Mouse (Mus musculus) limb, embryonic 15.5 days (tissue): ENCODE results near the gene Acap2. TPM values are rescaled to one million over a fixed set of nuclear protein-coding genes. Genes with fewer than 3 reads are reported as not detected.

Source experiments
- ATAC-seq: fragments of 200-750 bp; cut with Nextera tagmentation; 2 replicates; pipeline ENCODE4 v1.8.0; 2017; ENCODE audit warnings: low read depth, moderate TSS enrichment; ENCODE audit not compliant: insufficient number of reproducible peaks, low FRiP score, low TSS enrichment
- H3K27ac ChIP-seq: fragments of 300-500 bp; sonication (generic); 2 replicates; pipeline ENCODE4 v1.5.1; 2015; ENCODE audit warnings: moderate library complexity, mild to moderate bottlenecking, inconsistent platforms
- H3K27me3 ChIP-seq: fragments of 300-500 bp; sonication (generic); 2 replicates; pipeline ENCODE4 v1.6.1; 2015; ENCODE audit warnings: inconsistent platforms
- H3K36me3 ChIP-seq: fragments of 300-500 bp; sonication (generic); 2 replicates; pipeline ENCODE4 v1.6.1; 2015; ENCODE audit warnings: inconsistent platforms
- H3K4me1 ChIP-seq: fragments of 300-500 bp; sonication (generic); 2 replicates; pipeline ENCODE4 v1.6.1; 2015; ENCODE audit warnings: inconsistent platforms
- H3K4me2 ChIP-seq: fragments of 300-500 bp; sonication (generic); 2 replicates; pipeline ENCODE4 v1.6.1; 2015; ENCODE audit warnings: mild to moderate bottlenecking, inconsistent platforms
- H3K4me3 ChIP-seq: fragments of 300-500 bp; sonication (generic); 2 replicates; pipeline ENCODE4 v1.5.1; 2015; ENCODE audit warnings: mild to moderate bottlenecking, inconsistent platforms
- H3K9ac ChIP-seq: fragments of 300-500 bp; sonication (generic); 2 replicates; pipeline ENCODE4 v1.6.1; 2015; ENCODE audit warnings: inconsistent platforms
- H3K9me3 ChIP-seq: fragments of 300-500 bp; sonication (generic); 2 replicates; pipeline ENCODE4 v1.6.1; 2016; ENCODE audit warnings: inconsistent platforms
- WGBS: fragments of 180-500 bp; shearing (Covaris S2); methylation state at CpG from one replicate; pipeline ENCODE4 v1.1.7; 2015; 5-methylcytosine and 5-hydroxymethylcytosine counted together
- polyA plus RNA-seq: library from polyadenylated mRNA; unstranded; fragments of >200 nt; fragmentation: Nextera tagmentation; extraction: Ambion mirVana; gene quantifications from 2 replicates; pipeline ENCODE4 v1.2.1, GENCODE M21; 2015

The Acap2 gene
- polyA plus RNA-seq, 1 experiment from 2014 or later = 26.5 TPM

DNA sequence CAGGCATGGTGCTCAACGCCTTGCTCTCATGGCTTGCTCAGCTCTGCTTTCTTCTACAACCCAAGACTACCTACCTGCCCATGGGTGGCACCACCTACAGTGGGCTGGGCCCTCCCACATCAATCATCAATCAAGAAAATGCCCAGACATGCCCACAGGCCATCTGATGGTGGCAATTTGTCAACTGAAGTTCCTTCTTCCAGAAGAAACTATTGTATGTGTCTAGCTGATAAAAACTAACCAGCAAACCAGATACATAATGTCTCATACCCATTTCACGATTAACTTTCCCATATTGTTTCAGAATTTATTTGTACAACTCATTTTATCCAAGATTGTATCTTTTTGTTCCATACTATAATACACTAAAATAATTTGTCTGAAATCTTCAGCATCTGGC, 15.3 kb downstream of the Acap2 start:
- WGBS = 82% methylated on average over 2 of the region's 2 CpGs
- ATAC-seq = no peak
- no peaks in the 10 kb centered on the region for H3K27me3 ChIP-seq
- H3K4me2 ChIP-seq = no peak overlapping the region
- H3K9ac ChIP-seq = no peak overlapping the region
- no peak overlapping the region for H3K4me3 ChIP-seq
- H3K9me3 ChIP-seq = no peaks in the 10 kb centered on the region
- H3K36me3 ChIP-seq = no peaks in the 10 kb centered on the region
- no peak overlapping the region for H3K27ac ChIP-seq
- peaks cover 16% of the 10 kb centered on the region; the same call in 1 of the 2 replicates for H3K4me1 ChIP-seq

DNA sequence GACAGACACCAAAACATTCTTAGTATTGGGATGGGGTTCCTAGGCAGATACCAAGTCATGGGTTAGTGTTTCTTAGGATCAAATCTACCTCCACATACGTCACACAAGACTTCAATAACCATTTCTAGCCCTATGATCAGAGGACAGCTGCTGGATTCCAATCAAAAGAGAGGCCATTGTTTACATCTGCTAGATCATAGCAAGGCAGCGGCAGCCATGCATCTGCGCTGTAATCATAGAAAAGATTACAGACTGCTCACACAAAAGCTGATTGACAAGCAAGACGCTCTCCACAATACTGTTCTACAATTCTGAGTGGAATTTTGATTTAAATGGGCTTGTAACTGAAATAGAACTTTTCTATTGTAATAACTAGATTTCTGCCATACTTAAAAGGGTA, 16.3 kb downstream of the Acap2 start:
- Histone ChIP-seq H3K4me1 (peaks cover 17% of the 10 kb centered on the region; the same call in 1 of the 2 replicates), H3K9me3 (no peaks in the 10 kb centered on the region), H3K4me2 (no peak overlapping the region), H3K4me3 (no peak overlapping the region), H3K36me3 (no peaks in the 10 kb centered on the region), H3K27ac (no peak overlapping the region), H3K27me3 (no peaks in the 10 kb centered on the region), H3K9ac (no peak overlapping the region)
- no peak for ATAC-seq
- 82% methylated on average over 4 of the region's 4 CpGs for WGBS

DNA sequence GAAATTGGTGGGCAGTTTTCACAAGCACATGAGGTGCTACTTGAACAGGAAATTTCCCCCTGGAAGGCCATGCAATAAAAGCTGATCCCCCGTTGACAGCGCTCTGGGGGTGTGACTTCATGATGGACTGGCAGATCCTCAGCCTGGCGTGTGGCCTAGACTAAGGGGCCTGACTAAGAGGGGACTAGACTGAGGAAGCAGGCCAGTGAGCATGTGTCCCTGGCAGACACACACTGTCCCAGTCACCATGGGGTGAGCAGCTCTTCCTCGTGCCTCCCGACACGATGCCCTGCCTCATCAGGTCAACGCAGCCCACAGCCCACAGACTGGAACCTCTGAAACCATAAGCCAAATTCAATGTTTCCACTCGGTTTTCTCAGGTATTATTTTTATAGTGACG, 18.5 kb downstream of the Acap2 start:
- Histone ChIP-seq H3K9ac (no peak overlapping the region), H3K27me3 (no peaks in the 10 kb centered on the region), H3K36me3 (no peaks in the 10 kb centered on the region), H3K27ac (no peak overlapping the region), H3K4me2 (no peak overlapping the region), H3K4me3 (no peak overlapping the region), H3K9me3 (no peaks in the 10 kb centered on the region), H3K4me1 (peaks cover 16% of the 10 kb centered on the region; the same call in 1 of the 2 replicates)
- 50% methylated on average over 9 of the region's 9 CpGs for WGBS
- ATAC-seq = no peak

DNA sequence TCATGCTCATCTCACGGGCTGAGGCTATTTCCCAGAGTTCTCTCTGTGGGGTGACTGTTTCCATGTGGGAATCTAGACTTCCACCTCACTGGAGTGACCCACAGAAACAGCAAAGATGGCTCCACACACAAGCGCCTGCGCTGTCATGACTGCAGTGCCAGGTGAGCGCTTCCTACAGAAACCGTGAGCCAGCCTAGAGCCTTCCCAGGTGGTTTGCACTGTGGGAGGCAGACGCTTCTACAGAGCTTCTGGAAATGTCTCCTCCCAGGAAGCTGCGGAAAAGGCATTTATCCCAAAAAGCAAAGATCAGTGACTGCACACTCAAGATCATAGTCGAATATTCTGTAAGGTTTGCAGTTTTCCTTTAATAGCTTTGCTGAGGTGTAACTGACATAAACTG, 20.2 kb downstream of the Acap2 start:
- no peak overlapping the region for H3K4me3 ChIP-seq
- H3K27ac ChIP-seq = no peak overlapping the region
- no peaks in the 10 kb centered on the region for H3K36me3 ChIP-seq
- H3K4me1 ChIP-seq = peaks cover 23% of the 10 kb centered on the region; the same call in 1 of the 2 replicates
- no peak overlapping the region for H3K9ac ChIP-seq
- H3K27me3 ChIP-seq = no peaks in the 10 kb centered on the region
- ATAC-seq = no peak
- H3K4me2 ChIP-seq = no peak overlapping the region
- 79% methylated on average over 8 of the region's 8 CpGs for WGBS
- H3K9me3 ChIP-seq = no peaks in the 10 kb centered on the region

DNA sequence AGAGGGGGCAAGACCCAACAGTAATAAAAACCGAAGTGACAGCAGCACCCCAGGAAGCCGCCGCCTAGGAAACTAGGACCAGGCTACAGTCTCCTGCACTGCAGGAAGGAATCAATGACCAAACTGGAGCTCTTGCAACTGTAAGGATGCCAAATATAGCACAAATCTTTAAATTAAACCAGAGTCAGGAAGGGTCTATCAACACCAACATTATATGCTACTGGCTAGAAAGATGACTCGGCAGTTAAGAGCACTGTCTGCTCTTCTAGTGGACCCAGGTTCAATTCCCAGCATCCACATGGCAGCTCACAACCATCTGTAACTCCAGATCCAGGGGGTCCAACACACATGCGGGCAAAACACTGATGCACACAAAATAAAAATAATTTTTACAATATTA, 21.7 kb downstream of the Acap2 start:
- Histone ChIP-seq H3K9ac (no peak overlapping the region), H3K4me1 (peaks cover 23% of the 10 kb centered on the region; the same call in 1 of the 2 replicates), H3K27me3 (no peaks in the 10 kb centered on the region), H3K4me3 (no peak overlapping the region), H3K9me3 (no peaks in the 10 kb centered on the region), H3K27ac (no peak overlapping the region), H3K36me3 (no peaks in the 10 kb centered on the region), H3K4me2 (no peak overlapping the region)
- no peak for ATAC-seq
- 47% methylated on average over 5 of the region's 5 CpGs for WGBS

DNA sequence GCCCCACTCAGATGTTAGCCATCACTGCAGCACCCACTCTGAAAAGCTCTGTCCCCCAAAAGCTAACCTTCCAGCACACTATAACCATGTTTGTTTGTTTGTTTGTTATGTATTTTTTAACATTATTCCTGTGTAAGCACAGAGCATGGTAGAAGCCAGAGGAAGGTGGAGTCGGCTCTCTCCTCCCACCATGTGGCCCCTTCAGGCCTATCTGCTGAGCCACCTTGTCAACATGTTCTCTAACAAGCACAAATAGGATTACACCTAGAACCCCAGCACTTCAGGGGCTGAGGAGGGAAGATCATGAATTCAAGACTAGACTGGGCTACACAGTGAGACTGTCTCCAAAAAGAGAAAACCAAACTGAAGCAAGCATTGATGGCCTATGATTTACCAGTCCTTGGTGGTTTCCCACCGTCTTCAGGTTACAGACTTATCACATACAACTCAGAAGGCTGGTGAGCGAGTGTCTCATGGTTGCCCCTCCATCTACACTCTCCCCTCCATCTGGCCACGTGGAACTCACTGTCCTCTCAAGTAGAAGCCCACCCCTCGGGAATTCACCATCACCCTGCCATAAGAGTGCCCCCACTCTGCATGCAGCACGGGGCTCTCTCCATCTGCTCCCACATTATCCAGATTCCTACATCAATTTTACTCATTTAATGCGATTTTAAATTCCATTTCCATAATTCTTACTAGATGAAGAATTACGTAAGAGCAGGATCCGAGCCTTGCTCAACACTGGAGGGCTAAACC, 26.0 kb downstream of the Acap2 start:
- WGBS = 77% methylated on average over 9 of the region's 9 CpGs
- H3K9me3 ChIP-seq = no peaks in the 10 kb centered on the region
- no peak for ATAC-seq

DNA sequence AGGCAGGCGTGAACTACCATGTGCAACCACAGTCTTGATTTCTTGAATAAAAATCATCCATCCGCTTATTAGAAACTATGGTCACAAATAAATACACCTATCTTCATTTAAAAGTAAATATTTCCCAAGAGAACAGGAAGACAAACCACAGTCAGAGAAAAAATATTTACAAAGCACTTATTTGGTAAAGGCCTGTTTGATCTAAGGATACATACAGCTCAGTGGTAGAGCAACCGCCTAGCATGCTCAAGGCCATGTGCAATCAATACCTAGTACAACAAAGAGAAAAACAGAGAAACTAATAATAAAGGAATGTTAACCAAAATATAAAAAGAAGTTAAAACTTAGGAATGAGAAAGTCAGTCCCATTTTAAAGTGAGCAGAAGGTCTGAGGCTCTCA, 28.8 kb downstream of the Acap2 start:
- Histone ChIP-seq H3K4me2 (no peak overlapping the region), H3K27me3 (no peaks in the 10 kb centered on the region), H3K4me3 (no peak overlapping the region), H3K9ac (no peak overlapping the region), H3K4me1 (peaks cover 14% of the 10 kb centered on the region), H3K9me3 (no peaks in the 10 kb centered on the region), H3K36me3 (no peaks in the 10 kb centered on the region), H3K27ac (no peak overlapping the region)
- ATAC-seq = no peak
- WGBS = 92% methylated on average over 3 of the region's 3 CpGs

More for the DNA sequence above, 26.0 kb downstream of the Acap2 start:
- no peak overlapping the region for H3K4me3 ChIP-seq
- H3K27ac ChIP-seq = no peak overlapping the region
- H3K4me1 ChIP-seq = peaks cover 10% of the 10 kb centered on the region; the same call in 1 of the 2 replicates
- H3K9ac ChIP-seq = no peak overlapping the region
- no peaks in the 10 kb centered on the region for H3K27me3 ChIP-seq
- H3K36me3 ChIP-seq = no peaks in the 10 kb centered on the region
- H3K4me2 ChIP-seq = no peak overlapping the region

DNA sequence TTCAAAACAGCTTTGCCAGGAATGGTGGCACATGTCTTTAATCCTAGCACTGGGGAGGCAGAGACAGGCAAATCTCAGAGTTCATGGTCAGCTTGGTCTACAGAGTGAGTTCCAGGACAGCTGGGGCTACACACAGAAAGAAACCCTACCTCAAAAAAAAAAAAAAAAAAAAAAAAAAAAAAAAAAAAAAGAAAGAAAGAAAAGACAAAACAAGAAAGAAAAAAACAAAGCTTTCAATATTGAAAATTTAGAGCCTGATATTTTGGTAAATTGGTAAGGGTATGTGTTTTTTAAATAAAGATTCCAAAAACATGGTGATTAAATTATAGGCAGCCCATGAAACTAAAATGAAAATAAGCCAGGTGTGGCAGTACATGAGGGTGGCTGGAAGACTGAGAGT, 29.6 kb downstream of the Acap2 start:
- H3K4me2 ChIP-seq = no peak overlapping the region
- no peaks in the 10 kb centered on the region for H3K27me3 ChIP-seq

DNA sequence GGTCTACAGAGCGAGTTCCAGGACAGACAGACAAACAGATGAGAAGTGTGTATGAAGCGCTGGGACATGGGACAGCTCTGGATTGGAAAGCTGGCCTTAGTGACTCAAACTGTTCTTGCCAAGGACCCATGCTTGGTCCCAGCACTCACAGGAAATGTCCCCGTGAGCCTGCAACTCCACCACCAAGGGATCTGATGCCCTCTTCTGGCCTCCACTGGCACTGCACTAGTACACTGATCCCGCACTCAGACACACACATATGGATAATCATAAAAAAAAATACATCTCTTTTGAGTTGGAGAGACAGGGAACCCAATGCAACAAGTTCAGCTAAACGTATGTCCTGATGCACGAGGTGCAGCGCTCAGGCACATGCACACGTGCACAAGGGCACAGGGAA, 30.7 kb downstream of the Acap2 start:
- Histone ChIP-seq H3K4me1 (peaks cover 13% of the 10 kb centered on the region), H3K4me2 (no peak overlapping the region), H3K9me3 (no peaks in the 10 kb centered on the region), H3K27ac (no peak overlapping the region), H3K27me3 (no peaks in the 10 kb centered on the region), H3K36me3 (no peaks in the 10 kb centered on the region), H3K9ac (no peak overlapping the region), H3K4me3 (no peak overlapping the region)
- 95% methylated on average over 8 of the region's 8 CpGs for WGBS
- no peak for ATAC-seq

More for the DNA sequence above, 29.6 kb downstream of the Acap2 start:
- H3K4me1 ChIP-seq = peaks cover 12% of the 10 kb centered on the region
- ATAC-seq = no peak
- H3K9ac ChIP-seq = no peak overlapping the region
- no peak overlapping the region for H3K27ac ChIP-seq
- H3K9me3 ChIP-seq = no peaks in the 10 kb centered on the region
- no peak overlapping the region for H3K4me3 ChIP-seq
- no peaks in the 10 kb centered on the region for H3K36me3 ChIP-seq

DNA sequence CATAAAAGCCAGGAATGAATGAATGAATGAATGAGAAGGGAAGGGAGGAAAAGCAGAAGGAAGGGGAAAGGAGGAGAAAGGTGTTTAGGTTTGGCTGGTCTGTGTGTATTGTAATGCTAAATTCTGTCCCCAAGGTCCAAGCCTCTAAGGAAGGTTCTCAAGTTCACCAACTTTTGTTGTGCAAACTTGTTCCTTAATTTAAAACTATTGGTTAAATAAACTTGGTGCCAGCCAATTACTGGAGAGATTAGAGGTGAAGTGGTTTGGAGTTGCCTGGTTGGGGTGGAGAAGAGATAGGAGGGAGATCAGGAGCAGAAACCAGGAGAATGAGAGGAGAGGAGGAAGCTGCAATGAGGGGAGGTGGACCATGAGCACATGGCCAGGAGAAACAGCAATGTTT, 31.4 kb downstream of the Acap2 start:
- Histone ChIP-seq H3K27me3 (no peaks in the 10 kb centered on the region), H3K9me3 (no peaks in the 10 kb centered on the region), H3K4me2 (no peak overlapping the region), H3K4me1 (peaks cover 13% of the 10 kb centered on the region), H3K9ac (no peak overlapping the region), H3K4me3 (no peak overlapping the region), H3K27ac (no peak overlapping the region), H3K36me3 (no peaks in the 10 kb centered on the region)
- no peak for ATAC-seq

DNA sequence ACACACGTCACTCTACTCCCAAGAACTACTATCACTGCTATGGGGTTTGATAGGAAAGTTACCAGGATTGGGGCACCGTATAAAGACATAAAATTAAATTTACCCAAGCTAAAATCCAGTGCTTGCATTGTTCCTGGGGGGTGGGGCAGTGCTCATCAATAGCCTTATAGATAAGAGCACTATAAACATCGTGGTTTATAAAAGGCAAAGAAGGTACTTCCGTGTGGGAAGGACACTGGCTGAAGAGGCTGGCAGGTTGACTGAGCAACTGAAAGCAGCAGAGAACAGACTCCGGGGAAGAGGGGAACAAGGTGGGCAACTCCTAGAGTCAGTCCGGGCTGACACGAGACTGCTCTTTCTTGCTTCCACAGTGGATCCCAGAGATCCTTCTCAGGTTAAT, 33.1 kb downstream of the Acap2 start:
- H3K27me3 ChIP-seq = no peaks in the 10 kb centered on the region
- no peaks in the 10 kb centered on the region for H3K9me3 ChIP-seq
- no peak overlapping the region for H3K4me3 ChIP-seq
- H3K9ac ChIP-seq = no peak overlapping the region
- H3K4me2 ChIP-seq = no peak overlapping the region
- H3K36me3 ChIP-seq = no peaks in the 10 kb centered on the region
- H3K27ac ChIP-seq = peak overlapping the region; percentile 65; the same call in 1 of the 2 replicates
- WGBS = 58% methylated on average over 7 of the region's 7 CpGs
- ATAC-seq = no peak
- peaks cover 13% of the 10 kb centered on the region for H3K4me1 ChIP-seq

DNA sequence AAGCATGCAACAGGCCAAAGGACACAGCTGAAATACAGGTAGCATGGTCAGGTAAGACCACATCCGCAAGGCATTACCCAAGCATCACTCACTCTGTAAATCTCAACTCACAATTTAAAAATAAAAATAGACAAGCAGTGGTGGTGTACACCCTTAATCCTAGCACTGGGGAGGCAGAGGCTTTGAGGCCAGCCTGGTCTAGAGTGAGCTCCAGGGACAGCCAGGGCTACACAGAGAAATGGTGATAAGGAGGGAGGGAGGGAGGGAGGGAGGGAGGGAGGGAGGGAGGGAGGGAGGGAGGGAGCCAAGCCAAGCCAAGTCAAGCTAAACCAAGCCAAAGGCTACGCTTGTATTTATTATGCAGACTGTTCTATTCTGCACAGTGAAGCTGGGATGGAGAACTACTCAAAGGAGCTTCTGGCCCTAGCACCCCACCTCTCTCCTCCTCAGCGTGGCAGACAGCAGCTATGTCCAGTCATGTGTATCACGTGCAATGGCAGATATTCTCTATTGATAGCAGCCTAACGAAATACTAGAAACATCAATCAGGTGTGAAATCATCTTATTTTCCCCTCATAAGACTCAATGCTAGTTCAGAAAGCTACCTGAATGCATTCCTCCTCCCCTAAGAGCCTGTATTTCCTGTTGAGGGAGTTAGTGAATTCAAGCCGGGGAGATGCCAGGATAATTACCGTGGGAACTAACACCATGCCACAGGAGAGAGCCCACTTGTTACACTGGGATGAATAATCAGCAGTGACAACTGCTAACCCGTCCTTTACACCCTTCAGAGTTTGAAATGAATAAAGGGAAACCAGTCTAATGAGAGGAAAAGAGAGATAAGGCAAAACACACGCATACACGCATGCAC, 33.8 kb downstream of the Acap2 start:
- H3K4me3 ChIP-seq = no peak overlapping the region
- H3K27me3 ChIP-seq = no peaks in the 10 kb centered on the region
- H3K4me1 ChIP-seq = peaks cover 13% of the 10 kb centered on the region
- H3K4me2 ChIP-seq = no peak overlapping the region
- no peaks in the 10 kb centered on the region for H3K9me3 ChIP-seq
- no peak for ATAC-seq
- H3K27ac ChIP-seq = peak overlapping the region; percentile 65; the same call in 1 of the 2 replicates
- no peaks in the 10 kb centered on the region for H3K36me3 ChIP-seq
- H3K9ac ChIP-seq = no peak overlapping the region
- 55% methylated on average over 10 of the region's 10 CpGs for WGBS
